Mouse (Mus musculus) midbrain, embryonic 11.5 days (tissue): Measurements from ENCODE around the gene Ece1. TPM values are rescaled to one million over a fixed set of nuclear protein-coding genes. Genes with fewer than 3 reads are reported as not detected.
A peak's percentile ranks its signal among the peaks of the same experiment; 100 is the strongest.

Experiments
- ATAC-seq: fragments of 200-750 bp; cut with Nextera tagmentation; 2 replicates; pipeline ENCODE4 v1.8.0; 2017; ENCODE audit warnings: moderate TSS enrichment, moderate library complexity; ENCODE audit not compliant: low FRiP score
- DNase-seq: peaks from one replicate; pipeline ENCODE4 v3.0.0; 2015; ENCODE audit warnings: low spot score; ENCODE audit errors: missing footprints
- H3K27ac ChIP-seq: fragments of 300-500 bp; sonication (generic); 2 replicates; pipeline ENCODE4 v1.5.1; 2014; ENCODE audit warnings: low read depth, low read length
- H3K27me3 ChIP-seq: fragments of 300-500 bp; sonication (generic); 2 replicates; pipeline ENCODE4 v1.6.1; 2014; ENCODE audit warnings: mild to moderate bottlenecking, low read length, moderate library complexity, mixed read lengths; ENCODE audit not compliant: control insufficient read depth, insufficient read depth
- H3K36me3 ChIP-seq: fragments of 300-500 bp; sonication (generic); 2 replicates; pipeline ENCODE4 v1.6.1; 2014; ENCODE audit warnings: mild to moderate bottlenecking, low read length, moderate library complexity, mixed read lengths; ENCODE audit not compliant: control insufficient read depth, insufficient read depth
- H3K4me1 ChIP-seq: fragments of 300-500 bp; sonication (generic); 2 replicates; pipeline ENCODE4 v1.6.1; 2014; ENCODE audit warnings: low read length; ENCODE audit not compliant: control insufficient read depth, insufficient read depth
- H3K4me2 ChIP-seq: fragments of 300-500 bp; sonication (generic); 2 replicates; pipeline ENCODE4 v1.6.1; 2014; ENCODE audit warnings: mild to moderate bottlenecking, moderate library complexity
- H3K4me3 ChIP-seq: fragments of 300-500 bp; sonication (generic); 2 replicates; pipeline ENCODE4 v1.5.1; 2014; ENCODE audit warnings: low read depth, low read length
- H3K9ac ChIP-seq: fragments of 300-500 bp; sonication (generic); 2 replicates; pipeline ENCODE4 v1.6.1; 2014; ENCODE audit warnings: low read length
- H3K9me3 ChIP-seq: fragments of 300-500 bp; sonication (generic); 2 replicates; pipeline ENCODE4 v1.6.1; 2016; ENCODE audit warnings: low read length; ENCODE audit not compliant: control insufficient read depth
- WGBS: fragments of 180-500 bp; shearing (Covaris S2); extraction: QIAGEN DNeasy Blood & Tissue Kit; methylation state at CpG from one replicate; pipeline ENCODE4 v1.1.7; 2014; 5-methylcytosine and 5-hydroxymethylcytosine counted together
- polyA plus RNA-seq: library from polyadenylated mRNA; unstranded; fragments of >200 nt; fragmentation: Nextera tagmentation; extraction: Ambion mirVana; gene quantifications from 2 replicates; pipeline ENCODE4 v1.2.1, GENCODE M21; 2014

Gene Ece1
- polyA plus RNA-seq, 1 experiment from 2014 or later = 26.6 TPM

DNA sequence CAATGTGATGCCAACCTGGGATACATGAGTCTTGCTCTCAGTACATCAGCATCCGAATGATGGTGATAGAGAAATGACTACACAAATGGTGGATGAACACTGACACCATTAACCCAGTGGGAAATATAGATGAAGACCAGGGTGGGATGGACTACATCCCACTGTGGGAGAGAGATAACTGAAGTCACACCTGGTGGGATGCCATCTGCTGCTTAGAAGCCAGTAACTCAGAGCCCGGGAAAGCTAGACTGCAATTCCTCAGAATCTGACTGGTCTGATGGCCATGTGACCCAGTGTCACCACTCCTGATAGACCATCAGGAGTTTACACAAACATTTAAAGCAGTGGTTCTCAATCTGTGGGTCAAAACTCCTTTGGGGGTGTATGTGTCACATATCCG is 38.5 kb upstream of the Ece1 start:
- no peaks in the 10 kb centered on the region for H3K4me1 ChIP-seq
- H3K4me3 ChIP-seq = no peak overlapping the region
- no peak overlapping the region for H3K4me2 ChIP-seq
- no peaks in the 10 kb centered on the region for H3K36me3 ChIP-seq
- H3K9me3 ChIP-seq = no peaks in the 10 kb centered on the region
- H3K27ac ChIP-seq = no peak overlapping the region
- 86% methylated on average over 3 of the region's 3 CpGs for WGBS
- no peak for ATAC-seq
- H3K27me3 ChIP-seq = no peaks in the 10 kb centered on the region
- H3K9ac ChIP-seq = no peak overlapping the region
- no peak for DNase-seq

- no peak for DNase-seq
- no peak overlapping the region for H3K4me2 ChIP-seq
- no peaks in the 10 kb centered on the region for H3K4me1 ChIP-seq
- no peaks in the 10 kb centered on the region for H3K36me3 ChIP-seq
- no peak overlapping the region for H3K4me3 ChIP-seq
- H3K27ac ChIP-seq = no peak overlapping the region
- 91% methylated on average over 2 of the region's 2 CpGs for WGBS
- no peaks in the 10 kb centered on the region for H3K9me3 ChIP-seq
- no peak for ATAC-seq
- H3K27me3 ChIP-seq = no peaks in the 10 kb centered on the region
- H3K9ac ChIP-seq = no peak overlapping the region
Observed at GRCm38 (mm10) chr4:137824881-137825280, 37.2 kb upstream of the Ece1 start.

- no peak for DNase-seq
- Histone ChIP-seq H3K9ac (no peak overlapping the region), H3K4me3 (no peak overlapping the region), H3K9me3 (no peaks in the 10 kb centered on the region), H3K27me3 (no peaks in the 10 kb centered on the region), H3K4me1 (no peaks in the 10 kb centered on the region), H3K27ac (no peak overlapping the region), H3K4me2 (no peak overlapping the region), H3K36me3 (no peaks in the 10 kb centered on the region)
- ATAC-seq = no peak
- WGBS = 27% methylated on average over 6 of the region's 6 CpGs
Observed at GRCm38 (mm10) chr4:137830380-137830779, 31.7 kb upstream of the Ece1 start.

DNA sequence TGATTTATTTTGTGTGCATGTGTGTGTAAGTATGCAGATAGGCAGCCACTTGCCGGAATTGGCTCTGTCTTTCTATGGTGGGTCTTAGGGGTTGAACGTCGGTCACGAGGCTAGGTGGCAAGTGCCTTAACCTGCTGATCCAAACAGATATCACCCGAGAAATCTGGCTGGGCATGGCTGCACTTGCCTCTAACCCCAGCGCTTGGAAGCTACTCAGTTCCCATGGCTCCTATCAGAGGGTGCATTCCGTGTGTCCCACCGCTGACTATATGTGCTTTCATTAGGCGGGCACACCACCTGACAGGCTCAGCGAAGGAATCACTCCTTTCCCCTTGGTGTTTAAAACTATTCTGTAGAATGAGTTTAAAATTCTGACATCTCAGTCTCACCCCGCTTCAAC is 30.4 kb upstream of the Ece1 start:
- Histone ChIP-seq H3K9ac (no peak overlapping the region), H3K4me2 (no peak overlapping the region), H3K27me3 (no peaks in the 10 kb centered on the region), H3K36me3 (no peaks in the 10 kb centered on the region), H3K9me3 (no peaks in the 10 kb centered on the region), H3K4me3 (no peak overlapping the region), H3K27ac (no peak overlapping the region), H3K4me1 (peaks cover 3% of the 10 kb centered on the region; the same call in 1 of the 2 replicates)
- DNase-seq (no peak), ATAC-seq (no peak)
- WGBS = 89% methylated on average over 11 of the region's 11 CpGs

DNA sequence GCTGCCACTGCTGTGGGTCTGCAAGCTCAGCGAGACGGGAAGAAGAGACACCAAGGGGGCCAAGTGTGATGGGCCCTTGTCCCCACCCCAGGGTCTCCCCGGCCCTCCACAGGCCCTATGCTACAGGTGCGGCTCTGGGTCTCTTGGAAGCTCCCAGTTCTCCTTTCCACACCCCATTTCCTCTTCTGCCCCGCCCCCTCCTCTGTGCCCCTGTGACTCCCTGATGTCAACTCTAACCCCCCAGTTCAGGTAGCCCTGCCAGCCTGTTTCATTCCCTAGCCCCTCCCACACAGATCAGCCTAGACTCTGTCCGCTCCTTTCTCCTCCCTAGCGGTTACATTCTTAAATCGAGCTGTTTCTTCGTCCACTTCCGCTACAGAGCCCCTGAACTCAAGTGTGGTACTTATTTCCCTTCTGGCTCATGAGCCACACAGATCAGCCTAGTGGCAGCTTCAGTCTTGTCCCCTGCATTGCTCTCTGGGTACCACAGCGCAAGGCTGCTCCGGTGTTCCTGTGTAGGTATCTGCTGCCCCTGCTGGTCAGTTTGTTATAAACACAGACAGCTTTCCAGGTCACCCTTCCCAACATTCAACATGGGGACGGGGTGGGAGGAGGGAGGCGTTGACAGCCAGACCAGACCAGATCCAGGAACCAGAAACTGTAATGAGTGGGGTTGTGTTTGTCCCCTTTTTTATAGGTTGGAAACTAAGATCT is 26.3 kb upstream of the Ece1 start:
- H3K4me2 ChIP-seq = peak overlapping the region; percentile 14; the same call in 1 of the 2 replicates
- DNase-seq (peak; percentile 97), ATAC-seq (peak; percentile 89)
- H3K36me3 ChIP-seq = no peaks in the 10 kb centered on the region
- WGBS = 9% methylated on average over 14 of the region's 14 CpGs
- no peaks in the 10 kb centered on the region for H3K9me3 ChIP-seq
- 0 out of 2 replicates have a peak overlapping the region, but pooled peaks have one; percentile 15 for H3K9ac ChIP-seq
- H3K4me3 ChIP-seq = no peak overlapping the region
- H3K4me1 ChIP-seq = peaks cover 3% of the 10 kb centered on the region; the same call in 1 of the 2 replicates
- no peaks in the 10 kb centered on the region for H3K27me3 ChIP-seq
- no peak overlapping the region for H3K27ac ChIP-seq

DNA sequence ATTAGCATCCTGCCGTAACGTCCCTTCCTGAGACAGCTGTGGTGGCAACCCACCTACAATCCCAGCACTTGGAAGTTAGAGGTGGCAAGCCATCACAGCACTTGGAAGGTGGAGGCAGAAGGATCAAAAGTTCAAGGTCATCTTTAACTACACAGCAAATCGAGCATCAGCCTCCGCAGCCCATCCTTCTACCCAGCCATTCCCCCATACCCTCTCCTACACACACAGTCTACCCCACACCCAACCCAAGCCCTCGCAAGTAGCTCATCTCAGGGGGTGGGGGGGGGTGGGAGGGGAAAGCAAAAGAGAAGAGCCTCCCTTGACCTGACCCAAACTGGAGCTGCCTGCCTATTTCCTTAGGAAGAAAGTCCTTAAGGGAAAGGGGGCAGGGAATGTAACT is 25.3 kb upstream of the Ece1 start:
- no peaks in the 10 kb centered on the region for H3K9me3 ChIP-seq
- H3K4me3 ChIP-seq = no peak overlapping the region
- peaks cover 3% of the 10 kb centered on the region; the same call in 1 of the 2 replicates for H3K4me1 ChIP-seq
- H3K4me2 ChIP-seq = no peak overlapping the region
- no peaks in the 10 kb centered on the region for H3K36me3 ChIP-seq
- ATAC-seq = no peak
- 95% methylated on average over 5 of the region's 5 CpGs for WGBS
- no peak overlapping the region for H3K9ac ChIP-seq
- no peak overlapping the region for H3K27ac ChIP-seq
- DNase-seq = no peak
- no peaks in the 10 kb centered on the region for H3K27me3 ChIP-seq

DNA sequence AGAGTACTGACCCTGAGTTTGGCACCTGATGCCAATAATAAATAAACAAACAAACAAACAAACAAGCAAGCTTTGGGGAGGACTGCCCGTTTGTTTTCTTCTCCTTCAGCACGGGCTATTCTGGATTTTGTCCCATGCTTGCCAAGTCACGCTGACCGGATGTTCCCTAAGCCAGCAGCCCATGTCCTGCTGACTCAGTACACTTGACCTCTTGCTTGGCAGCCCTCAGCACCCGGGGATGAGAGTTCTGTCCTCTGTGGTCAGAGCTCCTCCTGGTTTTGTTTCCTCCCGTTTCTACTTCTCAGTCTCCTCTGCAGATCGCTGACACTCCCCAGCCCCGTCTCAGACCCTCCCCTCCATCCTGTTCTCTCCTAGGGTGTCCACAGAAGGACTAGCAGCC is 24.2 kb upstream of the Ece1 start:
- Histone ChIP-seq H3K9ac (no peak overlapping the region), H3K4me2 (no peak overlapping the region), H3K36me3 (no peaks in the 10 kb centered on the region), H3K27me3 (no peaks in the 10 kb centered on the region), H3K4me1 (peaks cover 3% of the 10 kb centered on the region; the same call in 1 of the 2 replicates), H3K27ac (no peak overlapping the region), H3K4me3 (no peak overlapping the region), H3K9me3 (no peaks in the 10 kb centered on the region)
- DNase-seq = no peak
- ATAC-seq = no peak
- WGBS = 83% methylated on average over 8 of the region's 8 CpGs

- DNase-seq (no peak), ATAC-seq (no peak)
- Histone ChIP-seq H3K36me3 (no peaks in the 10 kb centered on the region), H3K4me2 (no peak overlapping the region), H3K9ac (no peak overlapping the region), H3K27me3 (no peaks in the 10 kb centered on the region), H3K4me3 (no peak overlapping the region), H3K4me1 (peaks cover 3% of the 10 kb centered on the region; the same call in 1 of the 2 replicates), H3K27ac (no peak overlapping the region), H3K9me3 (no peaks in the 10 kb centered on the region)
- 90% methylated on average over 2 of the region's 2 CpGs for WGBS
Observed at GRCm38 (mm10) chr4:137838791-137839190, 23.2 kb upstream of the Ece1 start.

DNA sequence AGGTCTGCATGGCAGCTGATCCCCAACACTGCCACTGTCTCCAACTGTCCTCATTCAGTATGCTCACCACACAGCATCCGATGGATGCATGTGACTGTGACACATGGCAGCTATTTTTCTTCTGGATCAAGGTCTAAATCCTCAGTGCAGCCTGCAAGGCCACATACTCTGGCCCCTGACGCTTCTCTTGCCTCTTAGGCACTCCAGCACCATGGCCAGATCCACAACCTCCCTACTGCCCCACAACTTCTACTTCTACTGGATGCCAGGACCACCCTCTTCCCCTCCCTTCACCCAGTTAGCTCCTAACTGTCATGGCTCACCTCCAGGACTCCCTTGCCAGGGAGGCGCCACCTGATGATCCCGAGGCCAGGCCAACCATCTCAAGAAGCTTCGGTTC is 22.6 kb upstream of the Ece1 start:
- Histone ChIP-seq H3K27ac (no peak overlapping the region), H3K4me2 (no peak overlapping the region), H3K9ac (no peak overlapping the region), H3K27me3 (no peaks in the 10 kb centered on the region), H3K4me1 (peaks cover 3% of the 10 kb centered on the region; the same call in 1 of the 2 replicates), H3K4me3 (no peak overlapping the region), H3K36me3 (no peaks in the 10 kb centered on the region), H3K9me3 (no peaks in the 10 kb centered on the region)
- 81% methylated on average over 5 of the region's 5 CpGs for WGBS
- ATAC-seq (no peak), DNase-seq (no peak)
